Mouse (Mus musculus): ENCODE results near the gene Il1r2.

DNA sequence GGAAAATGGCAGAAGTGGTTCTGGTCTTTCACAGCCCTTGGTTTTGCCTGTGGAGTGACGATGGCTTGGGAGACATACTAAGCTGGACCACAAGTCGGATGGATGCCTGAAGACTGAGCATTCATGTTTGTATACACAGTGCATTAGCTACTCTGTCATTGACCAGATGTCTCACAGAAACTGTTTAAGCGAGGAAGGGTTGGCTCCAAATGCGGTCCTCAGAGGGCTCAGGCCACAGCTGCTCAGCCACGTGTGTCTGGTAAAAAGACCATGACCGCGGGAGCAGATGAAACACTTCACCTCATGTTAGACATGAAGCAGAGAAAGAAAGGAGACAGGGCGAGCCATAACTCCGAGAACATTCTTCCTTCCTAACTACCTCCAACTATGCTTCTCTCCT is 12.5 kb upstream of the Il1r2 start:
- TF ChIP-seq POLR2A (IDR thresholded peaks at IDR 0.05; ENCODE audit: low read depth, low read length) (no peak), CTCF (conservative IDR thresholded peaks at IDR 0.05; ENCODE audit: insufficient read depth, insufficient read length, low read depth, low read length) (no peak)
